Mouse (Mus musculus): ENCODE results near the gene 1700008O03Rik.

DNA sequence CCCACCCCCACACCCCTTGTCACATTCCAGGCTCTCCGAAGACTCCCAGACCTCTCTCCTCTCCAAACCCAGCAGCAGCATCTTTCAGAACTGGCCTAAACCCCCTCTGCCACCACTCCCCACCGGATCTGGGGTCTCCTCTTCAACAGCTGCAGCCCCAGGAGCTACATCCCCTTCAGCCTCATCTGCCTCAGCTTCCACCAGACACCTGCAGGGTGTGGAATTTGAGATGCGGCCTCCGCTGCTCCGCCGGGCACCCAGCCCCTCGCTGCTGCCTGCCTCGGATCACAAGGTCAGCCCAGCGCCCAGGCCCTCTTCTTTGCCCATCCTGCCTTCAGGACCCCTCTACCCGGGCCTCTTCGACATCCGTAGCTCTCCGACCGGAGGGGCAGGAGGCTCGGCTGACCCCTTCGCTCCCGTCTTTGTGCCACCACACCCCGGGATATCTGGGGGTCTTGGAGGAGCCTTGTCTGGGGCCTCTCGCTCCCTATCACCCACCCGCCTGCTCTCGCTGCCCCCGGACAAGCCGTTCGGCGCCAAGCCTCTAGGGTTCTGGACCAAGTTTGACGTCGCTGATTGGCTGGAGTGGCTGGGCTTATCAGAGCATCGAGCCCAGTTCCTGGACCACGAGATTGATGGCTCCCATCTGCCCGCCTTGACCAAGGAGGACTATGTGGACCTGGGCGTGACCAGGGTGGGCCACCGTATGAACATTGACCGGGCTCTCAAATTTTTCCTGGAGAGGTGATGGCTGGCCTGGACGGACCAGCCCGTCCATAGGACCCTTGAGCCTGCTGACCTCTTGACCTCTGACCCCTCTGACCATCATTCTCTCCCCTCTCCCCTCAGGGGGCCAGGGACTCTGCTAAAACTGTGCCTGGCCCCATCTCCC, 28.8 kb downstream of the 1700008O03Rik start:
- TF ChIP-seq GATA1 (IDR thresholded peaks at IDR 0.05; ENCODE audit: low read length), result no peak
- no peak for TF ChIP-seq TAL1 (IDR thresholded peaks at IDR 0.05; ENCODE audit: low read length)

Data from erythroblast, embryonic 14.5 days (primary cell).